In the genomic region with DNA sequence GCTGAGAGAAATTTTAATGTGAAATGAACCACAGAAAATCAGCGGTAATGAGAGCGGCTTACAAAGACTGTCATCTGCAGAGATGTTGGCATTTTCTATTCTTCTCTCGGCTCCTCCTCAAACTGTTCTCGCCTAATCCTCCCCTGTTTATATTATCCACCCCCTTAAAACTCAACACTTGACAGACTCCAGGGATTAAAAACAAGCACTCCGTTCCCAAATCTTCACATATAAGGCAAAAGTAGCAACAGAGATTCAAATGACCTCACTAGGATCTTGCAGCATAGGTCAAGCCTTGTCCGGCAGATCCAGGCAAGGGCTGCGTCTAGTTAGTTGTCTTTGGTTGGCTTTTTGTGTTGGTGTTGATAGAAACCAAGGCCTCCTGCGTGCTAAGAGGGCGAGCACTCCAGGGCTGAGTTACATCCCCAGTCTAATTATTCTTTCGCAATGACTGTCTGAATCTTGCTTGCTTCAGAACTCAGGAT, we compare ENCODE assay signal across 18 mouse cellular contexts. TPM values are rescaled to one million over a fixed set of nuclear protein-coding genes. Genes with fewer than 3 reads are reported as not detected.
DNase-seq lines count a peak whose midpoint lies in the region; ATAC-seq and TF ChIP-seq lines count a peak whose summit lies in the region.
"Had no signal": no experiment of that assay in that cellular context is flagged by ENCODE, and none has a peak within 500 bp of the region (broad histone marks: within the 10 kb centered on the region; RNA-seq: fewer than 3 reads in every experiment).

No protein-coding gene starts in this region.

- 79% methylated on average over 10 of the region's 10 CpGs for WGBS in liver, adult 2 months
- 15% methylated on average over 10 of the region's 10 CpGs for WGBS in forebrain, embryonic 15.5 days

- no peaks in the 10 kb centered on the region for H3K36me3 ChIP-seq in liver, adult 2 months (ENCODE audit: control insufficient read depth, insufficient read depth, low read length)
- H3K36me3 ChIP-seq in forebrain, embryonic 15.5 days = no peaks in the 10 kb centered on the region
- H3K36me3 ChIP-seq: heart, embryonic 15.5 days; neural tube, embryonic 13.5 days had no signal

- DNase-seq in gastrocnemius, adult 18-20 months (ENCODE audit: low spot score) = peak; percentile 3
- DNase-seq in gastrocnemius, adult 8-10 months (ENCODE audit: low spot score in 2 of 2) = no peak
- DNase-seq in liver, adult 2 months (ENCODE audit: extremely low read depth, low read depth, low spot score) = peak; percentile 33
- no peak for DNase-seq in liver
- DNase-seq in skeletal muscle tissue, adult 2 months (ENCODE audit: low read depth, low spot score) = peak; percentile 18
- DNase-seq in right cerebral cortex, postnatal 36 days (ENCODE audit: low spot score in 2 of 2) = no peak
- DNase-seq in spleen, postnatal 4 days (ENCODE audit: low spot score in 2 of 2) = no peak
- DNase-seq: adrenal gland, postnatal 36 days; cerebellum, adult 18-20 months; kidney, postnatal 14 days; right cerebral cortex, postnatal 25 days; thymus, adult 18-20 months had no signal

- H3K4me3 ChIP-seq in liver, adult 2 months (ENCODE audit: insufficient read depth, low read depth, low read length) = no peak overlapping the region
- no peak overlapping the region for H3K4me3 ChIP-seq in forebrain, embryonic 15.5 days
- H3K4me3 ChIP-seq: heart, embryonic 15.5 days; neural tube, embryonic 13.5 days had no signal

- H3K4me1 ChIP-seq in liver, adult 2 months (ENCODE audit: control insufficient read depth, insufficient read depth, low read length) = no peaks in the 10 kb centered on the region
- H3K4me1 ChIP-seq in forebrain, embryonic 15.5 days = peaks cover 19% of the 10 kb centered on the region
- H3K4me1 ChIP-seq: heart, embryonic 15.5 days; neural tube, embryonic 13.5 days had no signal

- no peak overlapping the region; the same call in 1 of the 2 replicates for H3K4me2 ChIP-seq in forebrain, embryonic 15.5 days (replicated peaks)
- H3K4me2 ChIP-seq: heart, embryonic 15.5 days; neural tube, embryonic 13.5 days had no signal

- no peaks in the 10 kb centered on the region for H3K9me3 ChIP-seq in forebrain, embryonic 15.5 days
- H3K9me3 ChIP-seq: heart, embryonic 15.5 days; neural tube, embryonic 13.5 days had no signal

- TF ChIP-seq POLR2A in liver, adult 2 months (IDR thresholded peaks at IDR 0.05; ENCODE audit: extremely low read depth, insufficient read depth, low read length) = no peak

- no peaks in the 10 kb centered on the region for H3K27me3 ChIP-seq in liver, adult 2 months (ENCODE audit: control insufficient read depth, insufficient read depth, low read length)
- no peaks in the 10 kb centered on the region for H3K27me3 ChIP-seq in forebrain, embryonic 15.5 days
- H3K27me3 ChIP-seq: heart, embryonic 15.5 days; neural tube, embryonic 13.5 days had no signal

- peak; percentile 88 for ATAC-seq in forebrain, embryonic 15.5 days (replicated peaks)
- ATAC-seq: inflammation-experienced regulatory T-cells, adult 6 months had no signal

- no peak for TF ChIP-seq CTCF in liver, adult 2 months (IDR thresholded peaks at IDR 0.05; ENCODE audit: low read depth, low read length)

- H3K79me2 ChIP-seq in liver, adult 2 months (ENCODE audit: control insufficient read depth, insufficient read depth, low read length) = no peaks in the 10 kb centered on the region

- H3K9ac ChIP-seq in liver, adult 2 months (ENCODE audit: low read depth, low read length) = no peak overlapping the region
- H3K9ac ChIP-seq in forebrain, embryonic 15.5 days (replicated peaks) = no peak overlapping the region
- H3K9ac ChIP-seq: heart, embryonic 15.5 days; neural tube, embryonic 13.5 days had no signal

- H3K27ac ChIP-seq in liver, adult 2 months (replicated peaks; ENCODE audit: insufficient read depth, low read depth, low read length) = no peak overlapping the region
- peak overlapping the region; percentile 92 for H3K27ac ChIP-seq in forebrain, embryonic 15.5 days (replicated peaks)
- H3K27ac ChIP-seq: heart, embryonic 15.5 days; macrophage; neural tube, embryonic 13.5 days had no signal

RNA-seq across cellular contexts. Expression of a gene that starts 30.2 kb away (rescaled TPM):
- total RNA-seq in gastrocnemius, adult 18-20 months (2021) = 1 to 10 TPM; 4.0 to 8.0 TPM
- 1 to 10 TPM; 3.3 to 6.1 (median 4.2) TPM for total RNA-seq in gastrocnemius, adult 8-10 months (2022)
- total RNA-seq in liver, adult 2 months (2014; rRNA removed) = 17.1 and 17.7 TPM in 2 replicates
- polyA plus RNA-seq in liver, adult 2 months (2012; rRNA removed) = 11.3 and 12.5 TPM in 2 replicates
- 50.2 and 57.3 TPM in 2 replicates for polyA plus RNA-seq in forebrain, embryonic 15.5 days (2015; fragmentation: Nextera tagmentation; extraction: Ambion mirVana)

RNA-seq across cellular contexts. Expression of a gene that starts 49.1 kb away (rescaled TPM):
- total RNA-seq in gastrocnemius, adult 18-20 months (2021) = under 1 TPM; 0.50 to 0.53 TPM
- under 1 TPM; 0.34 to 0.54 (median 0.38) TPM for total RNA-seq in gastrocnemius, adult 8-10 months (2022)
- 0.27 and 0.65 TPM in 2 replicates for total RNA-seq in liver, adult 2 months (2014; rRNA removed)
- polyA plus RNA-seq in liver, adult 2 months (2012; rRNA removed) = 0.07 and 0.27 TPM in 2 replicates
- 2.2 and 2.3 TPM in 2 replicates for polyA plus RNA-seq in forebrain, embryonic 15.5 days (2015; fragmentation: Nextera tagmentation; extraction: Ambion mirVana)
- polyA plus RNA-seq: liver, embryonic 16.5 days; macrophage had no signal

Comparison
In these comparisons a context has a peak if more than half of its experiments do, and no peak if none do; other contexts are left out.
1. DNase-seq: peak in gastrocnemius, adult 18-20 months (single experiment), liver, adult 2 months (single experiment) and skeletal muscle tissue, adult 2 months (single experiment); none in gastrocnemius, adult 8-10 months (0 of 2), liver (single experiment), right cerebral cortex, postnatal 36 days (0 of 2) and spleen, postnatal 4 days (0 of 2).